Mouse (Mus musculus): ENCODE measurements around the gene Ankrd11. TPM values are rescaled to one million over a fixed set of nuclear protein-coding genes. Genes with fewer than 3 reads are reported as not detected.

The Ankrd11 gene
- polyA plus RNA-seq, 1 experiment from 2014 or later: 71.8 TPM

DNA sequence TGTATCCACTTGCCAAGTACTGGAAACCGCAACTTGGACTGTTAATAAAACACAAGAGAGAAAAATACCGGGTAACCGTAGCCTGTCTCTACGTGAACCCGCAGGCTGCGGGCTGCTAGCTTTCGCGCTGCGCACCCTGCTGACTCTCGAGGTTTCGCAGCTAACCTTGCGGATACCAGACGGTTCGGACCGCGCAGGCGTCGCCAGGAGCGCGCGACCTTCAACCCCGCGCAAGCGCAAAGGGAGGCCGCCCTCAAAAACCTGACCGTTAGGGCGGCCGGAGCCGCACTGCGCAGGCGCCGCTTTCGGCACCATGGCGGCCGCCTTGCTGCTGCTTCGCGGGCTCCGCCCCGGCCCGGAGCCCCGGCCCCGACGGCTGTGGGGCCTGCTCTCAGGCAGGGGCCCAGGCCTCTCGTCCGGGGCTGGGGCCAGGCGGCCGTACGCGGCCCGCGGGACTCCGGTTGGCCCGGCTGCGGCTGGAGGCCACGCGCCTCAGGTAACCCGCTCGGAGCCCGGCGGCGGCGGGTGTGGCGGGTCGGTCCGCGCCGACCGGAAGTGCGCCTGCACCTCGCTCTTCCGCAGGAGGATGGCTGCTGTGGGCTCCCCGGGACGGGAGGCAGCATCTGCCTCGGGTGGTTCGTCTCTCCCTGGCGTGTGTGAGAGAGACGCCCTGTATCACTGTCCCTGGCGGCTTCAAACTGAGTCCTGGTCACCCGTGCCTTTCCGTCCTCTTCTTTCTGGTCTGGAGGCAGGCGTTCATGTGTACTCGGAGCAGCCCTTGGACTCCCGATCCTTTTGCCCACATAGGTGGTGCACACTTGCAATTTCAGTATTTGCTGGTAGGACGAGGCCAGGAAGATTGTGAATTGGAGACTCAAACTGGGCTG is 23.4 kb upstream of the Ankrd11 start:
- H3K9ac ChIP-seq (replicated peaks; ENCODE audit: low read length): peak overlapping the region; percentile 97
- 0 out of 2 replicates have a peak, but pooled peaks cover 2% of the 10 kb centered on the region for H3K4me1 ChIP-seq (ENCODE audit: control insufficient read depth, insufficient read depth, low read length)
- DNase-seq (ENCODE audit: low spot score) (peak; percentile 98), ATAC-seq (replicated peaks; ENCODE audit: insufficient number of reproducible peaks, low FRiP score, low TSS enrichment, low read depth) (peak; percentile 95)
- H3K9me3 ChIP-seq (replicated peaks; ENCODE audit: control insufficient read depth, low read length): no peaks in the 10 kb centered on the region
- peak overlapping the region; percentile 68 for H3K4me2 ChIP-seq (ENCODE audit: low read depth, low read length)
- no peaks in the 10 kb centered on the region for H3K27me3 ChIP-seq (ENCODE audit: control insufficient read depth, insufficient read depth, low read length)
- peak overlapping the region; percentile 93 for H3K4me3 ChIP-seq (ENCODE audit: low read depth, low read length)
- WGBS: under 1% methylated on average over 83 of the region's 84 CpGs
- no peaks in the 10 kb centered on the region for H3K36me3 ChIP-seq (replicated peaks; ENCODE audit: control insufficient read depth, insufficient read depth, low read depth, low read length)
- H3K27ac ChIP-seq (replicated peaks; ENCODE audit: low read depth, low read length): peak overlapping the region; percentile 80

DNA sequence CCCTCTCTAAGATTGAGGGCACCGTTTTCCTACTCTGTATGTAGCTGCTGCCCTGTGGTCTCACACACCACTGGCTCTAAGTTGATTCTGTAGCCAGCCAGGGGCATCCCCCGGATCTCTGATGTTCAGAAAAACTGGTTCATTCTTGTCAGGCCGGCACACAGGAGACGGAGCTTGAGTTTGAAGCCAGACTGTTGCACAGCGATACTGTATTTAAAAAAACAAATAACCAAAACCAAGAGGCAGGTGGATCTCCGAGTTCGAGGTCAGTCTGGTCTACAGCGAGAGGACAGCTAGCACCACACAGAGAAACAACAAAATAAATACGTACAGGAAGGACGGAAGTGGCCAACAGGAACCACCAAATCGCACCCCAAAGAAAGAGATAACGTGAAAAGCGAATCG is 22.7 kb upstream of the Ankrd11 start:
- H3K27me3 ChIP-seq (ENCODE audit: control insufficient read depth, insufficient read depth, low read length): no peaks in the 10 kb centered on the region
- WGBS: 1% methylated on average over 14 of the region's 14 CpGs
- peak overlapping the region; percentile 80; the same call in 1 of the 2 replicates for H3K27ac ChIP-seq (replicated peaks; ENCODE audit: low read depth, low read length)
- H3K4me1 ChIP-seq (ENCODE audit: control insufficient read depth, insufficient read depth, low read length): 0 out of 2 replicates have a peak, but pooled peaks cover 2% of the 10 kb centered on the region
- peak overlapping the region; percentile 93 for H3K4me3 ChIP-seq (ENCODE audit: low read depth, low read length)
- peak overlapping the region; percentile 55 for H3K4me2 ChIP-seq (ENCODE audit: low read depth, low read length)
- DNase-seq (ENCODE audit: low spot score): peak; percentile 39
- H3K9me3 ChIP-seq (replicated peaks; ENCODE audit: control insufficient read depth, low read length): no peaks in the 10 kb centered on the region
- peak overlapping the region; percentile 76 for H3K9ac ChIP-seq (replicated peaks; ENCODE audit: low read length)
- H3K36me3 ChIP-seq (replicated peaks; ENCODE audit: control insufficient read depth, insufficient read depth, low read depth, low read length): no peaks in the 10 kb centered on the region
- ATAC-seq (replicated peaks; ENCODE audit: insufficient number of reproducible peaks, low FRiP score, low TSS enrichment, low read depth): peak; percentile 17; the same call in 1 of the 2 replicates

DNA sequence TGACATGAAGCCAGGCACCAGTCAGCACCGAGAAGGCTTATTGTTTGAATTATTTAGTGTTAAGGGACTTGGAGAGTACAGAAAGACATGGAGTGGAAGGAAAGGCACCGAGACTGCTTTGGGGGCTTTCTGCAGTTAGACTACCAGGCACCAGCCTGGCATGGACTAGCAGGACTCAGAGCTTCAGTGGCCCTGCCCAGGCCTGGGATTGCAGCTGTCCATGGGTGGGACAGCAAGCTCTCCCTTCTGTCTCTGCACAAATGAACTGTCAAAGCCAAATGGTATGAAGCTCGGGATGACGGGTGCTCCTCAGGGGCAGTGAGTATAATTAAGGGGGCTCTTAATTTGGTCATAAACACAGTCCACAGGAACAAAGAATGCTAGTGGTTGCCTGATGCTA is 22.0 kb upstream of the Ankrd11 start:
- Histone ChIP-seq H3K27me3 (ENCODE audit: control insufficient read depth, insufficient read depth, low read length) (no peaks in the 10 kb centered on the region), H3K27ac (replicated peaks; ENCODE audit: low read depth, low read length) (no peak overlapping the region), H3K4me3 (ENCODE audit: low read depth, low read length) (peak overlapping the region; percentile 93; the same call in 1 of the 2 replicates), H3K36me3 (replicated peaks; ENCODE audit: control insufficient read depth, insufficient read depth, low read depth, low read length) (no peaks in the 10 kb centered on the region), H3K9ac (replicated peaks; ENCODE audit: low read length) (0 out of 2 replicates have a peak overlapping the region, but pooled peaks have one; percentile 76), H3K9me3 (replicated peaks; ENCODE audit: control insufficient read depth, low read length) (no peaks in the 10 kb centered on the region), H3K4me1 (ENCODE audit: control insufficient read depth, insufficient read depth, low read length) (0 out of 2 replicates have a peak, but pooled peaks cover 2% of the 10 kb centered on the region), H3K4me2 (ENCODE audit: low read depth, low read length) (no peak overlapping the region; the same call in 1 of the 2 replicates)
- 82% methylated on average over 4 of the region's 4 CpGs for WGBS
- ATAC-seq (replicated peaks; ENCODE audit: insufficient number of reproducible peaks, low FRiP score, low TSS enrichment, low read depth): no peak
- no peak for DNase-seq (ENCODE audit: low spot score)

DNA sequence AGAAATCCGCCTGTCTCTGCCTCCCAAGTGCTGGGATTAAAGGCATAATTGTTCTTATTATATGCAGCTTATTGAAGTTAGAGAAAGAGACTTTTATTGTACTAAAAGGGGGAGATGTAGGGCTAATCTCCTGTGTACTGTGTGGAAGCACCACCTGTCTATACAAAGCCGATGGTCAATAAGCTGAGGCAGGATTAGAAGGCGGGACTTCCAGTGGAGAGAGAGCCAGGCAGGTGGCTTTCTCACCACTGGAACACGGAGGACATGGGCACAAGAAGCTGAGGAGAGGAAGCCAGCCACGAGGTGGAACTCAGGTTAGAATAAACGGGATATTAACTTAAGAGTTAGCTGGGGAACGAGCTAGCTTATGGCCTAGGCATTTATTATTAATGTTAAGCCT is 20.6 kb upstream of the Ankrd11 start, which contains the start of gene Spg7:
TSS of gene Spg7 (plus strand) at position 222 of the 400 bp plus-strand sequence.
- Histone ChIP-seq H3K4me1 (ENCODE audit: control insufficient read depth, insufficient read depth, low read length) (0 out of 2 replicates have a peak, but pooled peaks cover 2% of the 10 kb centered on the region), H3K9me3 (replicated peaks; ENCODE audit: control insufficient read depth, low read length) (no peaks in the 10 kb centered on the region), H3K27me3 (ENCODE audit: control insufficient read depth, insufficient read depth, low read length) (no peaks in the 10 kb centered on the region), H3K36me3 (replicated peaks; ENCODE audit: control insufficient read depth, insufficient read depth, low read depth, low read length) (no peaks in the 10 kb centered on the region), H3K9ac (replicated peaks; ENCODE audit: low read length) (no peak within 1 kb of the TSS), H3K27ac (replicated peaks; ENCODE audit: low read depth, low read length) (no peak within 1 kb of the TSS), H3K4me3 (ENCODE audit: low read depth, low read length) (no peak within 1 kb of the TSS), H3K4me2 (ENCODE audit: low read depth, low read length) (no peak within 1 kb of the TSS)
- DNase-seq (ENCODE audit: low spot score): no peak
- no peak for ATAC-seq (replicated peaks; ENCODE audit: insufficient number of reproducible peaks, low FRiP score, low TSS enrichment, low read depth)
- WGBS: 74% methylated on average over 7 of the region's 7 CpGs

DNA sequence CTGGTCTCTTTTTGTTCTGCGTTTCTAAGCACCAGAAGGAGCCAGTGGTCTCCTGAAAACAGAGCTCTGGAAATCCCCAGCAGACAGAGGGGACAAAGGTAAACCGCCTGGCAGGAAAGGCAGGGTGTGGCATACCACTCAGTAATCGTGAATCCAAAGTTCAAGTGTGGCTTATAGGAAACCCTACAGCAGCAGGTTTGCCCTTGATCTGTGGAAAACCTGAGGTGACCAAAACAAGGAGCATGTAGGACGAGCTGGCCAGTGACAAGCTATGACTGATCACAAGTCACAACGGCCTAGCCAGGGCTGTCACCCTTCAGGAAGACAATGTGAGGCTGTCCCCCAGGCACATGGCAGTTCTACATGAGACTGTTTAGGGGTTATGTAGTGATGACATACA is 9.4 kb upstream of the Ankrd11 start:
- Histone ChIP-seq H3K4me3 (ENCODE audit: low read depth, low read length) (no peak overlapping the region), H3K9ac (replicated peaks; ENCODE audit: low read length) (no peak overlapping the region), H3K4me2 (ENCODE audit: low read depth, low read length) (no peak overlapping the region), H3K27ac (replicated peaks; ENCODE audit: low read depth, low read length) (no peak overlapping the region), H3K27me3 (ENCODE audit: control insufficient read depth, insufficient read depth, low read length) (no peaks in the 10 kb centered on the region), H3K36me3 (replicated peaks; ENCODE audit: control insufficient read depth, insufficient read depth, low read depth, low read length) (no peaks in the 10 kb centered on the region), H3K9me3 (replicated peaks; ENCODE audit: control insufficient read depth, low read length) (no peaks in the 10 kb centered on the region), H3K4me1 (ENCODE audit: control insufficient read depth, insufficient read depth, low read length) (no peaks in the 10 kb centered on the region)
- DNase-seq (ENCODE audit: low spot score) (no peak), ATAC-seq (replicated peaks; ENCODE audit: insufficient number of reproducible peaks, low FRiP score, low TSS enrichment, low read depth) (no peak)
- 77% methylated on average over 5 of the region's 5 CpGs for WGBS

DNA sequence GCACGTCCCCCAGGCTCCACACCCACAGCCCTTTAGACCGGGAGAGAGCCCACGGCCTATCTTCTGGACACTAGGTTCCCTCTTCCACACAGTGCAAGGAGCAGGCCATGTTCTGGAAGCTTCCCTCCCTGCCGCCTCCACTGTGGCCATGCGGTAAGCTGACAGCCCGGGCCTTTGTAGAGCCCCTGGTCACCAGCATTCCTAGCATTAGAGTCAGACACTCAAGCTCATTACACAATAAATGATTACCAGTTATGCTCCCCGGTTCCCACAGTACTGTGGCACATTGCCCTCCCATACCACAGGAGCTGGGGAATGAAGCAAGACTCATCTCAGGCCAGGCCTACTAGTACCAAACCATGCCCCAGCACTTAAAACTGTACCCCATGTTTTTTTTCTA is 6.3 kb upstream of the Ankrd11 start:
- no peak overlapping the region for H3K27ac ChIP-seq (replicated peaks; ENCODE audit: low read depth, low read length)
- 85% methylated on average over 7 of the region's 7 CpGs for WGBS
- H3K9me3 ChIP-seq (replicated peaks; ENCODE audit: control insufficient read depth, low read length): no peaks in the 10 kb centered on the region
- ATAC-seq (replicated peaks; ENCODE audit: insufficient number of reproducible peaks, low FRiP score, low TSS enrichment, low read depth): no peak
- DNase-seq (ENCODE audit: low spot score): no peak
- no peak overlapping the region for H3K4me2 ChIP-seq (ENCODE audit: low read depth, low read length)
- H3K4me1 ChIP-seq (ENCODE audit: control insufficient read depth, insufficient read depth, low read length): no peaks in the 10 kb centered on the region
- H3K9ac ChIP-seq (replicated peaks; ENCODE audit: low read length): no peak overlapping the region
- no peaks in the 10 kb centered on the region for H3K27me3 ChIP-seq (ENCODE audit: control insufficient read depth, insufficient read depth, low read length)
- no peak overlapping the region for H3K4me3 ChIP-seq (ENCODE audit: low read depth, low read length)
- no peaks in the 10 kb centered on the region for H3K36me3 ChIP-seq (replicated peaks; ENCODE audit: control insufficient read depth, insufficient read depth, low read depth, low read length)

DNA sequence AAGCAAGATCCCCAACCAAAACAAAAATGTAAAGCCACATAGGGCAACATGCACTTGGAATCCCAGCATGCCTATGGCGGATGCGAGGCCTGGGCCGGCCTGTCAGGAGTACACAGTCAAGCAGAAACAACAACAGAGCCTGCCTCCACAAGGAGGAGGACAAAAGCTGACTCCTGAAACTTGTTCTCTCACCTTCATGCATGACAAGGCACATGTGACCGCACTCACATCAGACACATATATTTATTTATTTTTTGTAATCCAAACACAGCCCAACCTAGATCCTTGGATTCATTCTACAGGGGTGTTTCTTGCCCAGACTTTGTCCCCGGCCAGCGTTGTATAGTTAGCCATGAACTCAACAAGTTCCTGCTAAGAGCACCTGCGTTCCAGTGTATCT is 5.8 kb upstream of the Ankrd11 start:
- Histone ChIP-seq H3K4me3 (ENCODE audit: low read depth, low read length) (no peak overlapping the region), H3K9me3 (replicated peaks; ENCODE audit: control insufficient read depth, low read length) (no peaks in the 10 kb centered on the region), H3K4me1 (ENCODE audit: control insufficient read depth, insufficient read depth, low read length) (no peaks in the 10 kb centered on the region), H3K36me3 (replicated peaks; ENCODE audit: control insufficient read depth, insufficient read depth, low read depth, low read length) (no peaks in the 10 kb centered on the region), H3K27ac (replicated peaks; ENCODE audit: low read depth, low read length) (no peak overlapping the region), H3K27me3 (ENCODE audit: control insufficient read depth, insufficient read depth, low read length) (no peaks in the 10 kb centered on the region), H3K4me2 (ENCODE audit: low read depth, low read length) (no peak overlapping the region), H3K9ac (replicated peaks; ENCODE audit: low read length) (no peak overlapping the region)
- DNase-seq (ENCODE audit: low spot score) (no peak), ATAC-seq (replicated peaks; ENCODE audit: insufficient number of reproducible peaks, low FRiP score, low TSS enrichment, low read depth) (no peak)
- 83% methylated on average over 7 of the region's 7 CpGs for WGBS

DNA sequence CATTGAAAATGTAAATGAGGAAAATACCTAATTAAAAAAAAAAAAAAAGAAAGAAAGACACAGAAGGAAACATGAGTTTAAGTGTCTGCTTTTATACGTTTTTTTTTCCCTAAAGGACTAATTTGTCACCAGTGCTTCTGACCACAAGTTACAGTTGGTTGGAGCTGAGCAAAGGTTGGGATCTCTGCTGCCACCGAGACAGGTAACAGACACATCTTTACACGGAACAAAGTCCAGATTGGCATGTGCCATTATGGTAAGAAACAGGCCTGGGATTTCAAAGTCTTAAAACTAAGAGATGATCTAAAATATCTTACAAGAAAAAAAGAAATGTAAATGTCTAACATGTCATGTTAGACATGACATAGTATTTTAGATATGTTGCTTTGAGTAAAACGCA is 4.6 kb upstream of the Ankrd11 start:
- no peak overlapping the region for H3K9ac ChIP-seq (replicated peaks; ENCODE audit: low read length)
- no peak for DNase-seq (ENCODE audit: low spot score)
- H3K27ac ChIP-seq (replicated peaks; ENCODE audit: low read depth, low read length): no peak overlapping the region
- H3K4me1 ChIP-seq (ENCODE audit: control insufficient read depth, insufficient read depth, low read length): no peaks in the 10 kb centered on the region
- ATAC-seq (replicated peaks; ENCODE audit: insufficient number of reproducible peaks, low FRiP score, low TSS enrichment, low read depth): no peak
- no peaks in the 10 kb centered on the region for H3K27me3 ChIP-seq (ENCODE audit: control insufficient read depth, insufficient read depth, low read length)
- WGBS: 80% methylated on average over 4 of the region's 4 CpGs
- H3K9me3 ChIP-seq (replicated peaks; ENCODE audit: control insufficient read depth, low read length): no peaks in the 10 kb centered on the region
- H3K4me3 ChIP-seq (ENCODE audit: low read depth, low read length): no peak overlapping the region
- no peaks in the 10 kb centered on the region for H3K36me3 ChIP-seq (replicated peaks; ENCODE audit: control insufficient read depth, insufficient read depth, low read depth, low read length)
- no peak overlapping the region for H3K4me2 ChIP-seq (ENCODE audit: low read depth, low read length)
